Mouse (Mus musculus) lung, postnatal 0 days (tissue): ENCODE data around the gene Gm10801. TPM values are rescaled to one million over a fixed set of nuclear protein-coding genes. Genes with fewer than 3 reads are reported as not detected.
"Not testable (repeated sequence)": the region's sequence is repeated elsewhere in the genome, so short reads cannot be mapped to it uniquely, and the experiment has no call there.

ENCODE experiments used
- ATAC-seq: fragments of 200-750 bp; cut with Nextera tagmentation; 2 replicates; pipeline ENCODE4 v1.8.0; 2017; ENCODE audit warnings: moderate library complexity
- DNase-seq: peaks from one replicate; pipeline ENCODE4 v3.0.0-alpha.2; 2016; ENCODE audit warnings: low spot score
- H3K27ac ChIP-seq: fragments of 300-500 bp; sonication (generic); 2 replicates; pipeline ENCODE4 v1.5.1; 2014; ENCODE audit warnings: antibody characterized with exemption, mild to moderate bottlenecking, low read length, mixed read lengths
- H3K27me3 ChIP-seq: fragments of 300-500 bp; sonication (generic); replicated peaks from 2 replicates; pipeline ENCODE4 v1.6.1; 2014; ENCODE audit warnings: low read length, mixed read lengths; ENCODE audit not compliant: insufficient read depth
- H3K36me3 ChIP-seq: fragments of 300-500 bp; sonication (generic); 2 replicates; pipeline ENCODE4 v1.6.1; 2014; ENCODE audit warnings: low read length, mixed read lengths; ENCODE audit not compliant: insufficient read depth
- H3K4me1 ChIP-seq: fragments of 300-500 bp; sonication (generic); 2 replicates; pipeline ENCODE4 v1.6.1; 2014; ENCODE audit warnings: antibody characterized with exemption, low read depth, low read length, mixed read lengths; ENCODE audit not compliant: insufficient read depth
- H3K4me2 ChIP-seq: fragments of 300-500 bp; sonication (generic); replicated peaks from 2 replicates; pipeline ENCODE4 v1.6.1; 2014; ENCODE audit warnings: low read depth, mild to moderate bottlenecking, low read length, moderate library complexity, mixed read lengths
- H3K4me3 ChIP-seq: fragments of 300-500 bp; sonication (generic); 2 replicates; pipeline ENCODE4 v1.5.1; 2014; ENCODE audit warnings: low read depth, low read length
- H3K9ac ChIP-seq: fragments of 300-500 bp; sonication (generic); replicated peaks from 2 replicates; pipeline ENCODE4 v1.6.1; 2014; ENCODE audit warnings: low read depth, mild to moderate bottlenecking
- H3K9me3 ChIP-seq: fragments of 300-500 bp; sonication (generic); 2 replicates; pipeline ENCODE4 v1.6.1; 2016; ENCODE audit warnings: low read length, mixed read lengths
- CTCF ChIP-seq: IDR thresholded peaks from 2 replicates; pipeline ENCODE4 v1.5.1; 2016; ENCODE audit warnings: antibody characterized with exemption, mild to moderate bottlenecking
- EP300 ChIP-seq: IDR thresholded peaks from 2 replicates; pipeline ENCODE4 v1.6.1; 2016; ENCODE audit warnings: antibody characterized with exemption, mild to moderate bottlenecking, control low read depth
- WGBS: fragments of 180-500 bp; shearing (Covaris S2); extraction: QIAGEN DNeasy Blood & Tissue Kit; methylation state at CpG from one replicate; pipeline ENCODE4 v1.1.7; 2014; 5-methylcytosine and 5-hydroxymethylcytosine counted together
- polyA plus RNA-seq: library from polyadenylated mRNA; unstranded; fragments of >200 nt; fragmentation: Nextera tagmentation; extraction: Ambion mirVana; gene quantifications from 2 replicates; pipeline ENCODE4 v1.2.1, GENCODE M21; 2015

The Gm10801 gene
- 0.79 and 1.6 TPM in 2 replicates for polyA plus RNA-seq

- not testable (repeated sequence) for H3K9ac ChIP-seq, H3K4me1 ChIP-seq, DNase-seq, H3K9me3 ChIP-seq, H3K4me2 ChIP-seq, H3K36me3 ChIP-seq, ATAC-seq, H3K4me3 ChIP-seq, H3K27ac ChIP-seq, H3K27me3 ChIP-seq
- WGBS = 66% methylated on average over 4 of the region's 5 CpGs
Measured at GRCm38 (mm10) chr2:98661937-98662336, at the start of gene Gm10801. Gene Gm10801, plus strand, starts transcription at chr2:98662237.

- not testable (repeated sequence) for H3K27me3 ChIP-seq, ATAC-seq, H3K4me1 ChIP-seq, H3K27ac ChIP-seq, H3K9ac ChIP-seq, H3K9me3 ChIP-seq, H3K36me3 ChIP-seq, H3K4me3 ChIP-seq, DNase-seq, H3K4me2 ChIP-seq
- WGBS = 84% methylated on average over 4 of the region's 4 CpGs
Measured at GRCm38 (mm10) chr2:98667201-98667600, 5.2 kb downstream of the Gm10801 start, which contains the start of gene Gm10800. Gene Gm10800, minus strand, starts transcription at chr2:98667301.

- no peak overlapping the region for H3K27ac ChIP-seq
- TF ChIP-seq CTCF = no peak
- no peak for TF ChIP-seq EP300
- no peaks in the 10 kb centered on the region for H3K9me3 ChIP-seq
- WGBS = 92% methylated on average over 1 of the region's 1 CpGs
- DNase-seq (no peak), ATAC-seq (no peak)
- no peak overlapping the region for H3K9ac ChIP-seq
- no peak overlapping the region for H3K4me2 ChIP-seq
- H3K36me3 ChIP-seq = no peaks in the 10 kb centered on the region
- H3K27me3 ChIP-seq = no peaks in the 10 kb centered on the region
- H3K4me3 ChIP-seq = no peak overlapping the region
- H3K4me1 ChIP-seq = no peaks in the 10 kb centered on the region
Measured at GRCm38 (mm10) chr2:98697533-98697932, 35.5 kb downstream of the Gm10801 start.

Other genes with a start within 250 kb of the Gm10801 start
- gene Gm10800, start 5.1 kb downstream of the Gm10801 start, polyA plus RNA-seq = 4.9 and 9.2 TPM in 2 replicates